Mouse (Mus musculus) CD4-positive, CD25-positive, alpha-beta regulatory T cell, adult 4 months (primary cell): Measurements from ENCODE around the gene Tmem52. TPM values are rescaled to one million over a fixed set of nuclear protein-coding genes. Genes with fewer than 3 reads are reported as not detected.
"Not testable (repeated sequence)": the region's sequence is repeated elsewhere in the genome, so short reads cannot be mapped to it uniquely, and the experiment has no call there.

ENCODE experiments used
- ATAC-seq: one replicate; pipeline ENCODE4 v1.8.0; 2017
- polyA plus RNA-seq, 2 experiments: library from polyadenylated mRNA; unstranded; fragments of 100-300 nt; shearing (Covaris generic); gene quantifications; one replicate each; pipeline ENCODE4 v1.2.1; 2017

Tmem52 gene
- polyA plus RNA-seq: not detected

DNA sequence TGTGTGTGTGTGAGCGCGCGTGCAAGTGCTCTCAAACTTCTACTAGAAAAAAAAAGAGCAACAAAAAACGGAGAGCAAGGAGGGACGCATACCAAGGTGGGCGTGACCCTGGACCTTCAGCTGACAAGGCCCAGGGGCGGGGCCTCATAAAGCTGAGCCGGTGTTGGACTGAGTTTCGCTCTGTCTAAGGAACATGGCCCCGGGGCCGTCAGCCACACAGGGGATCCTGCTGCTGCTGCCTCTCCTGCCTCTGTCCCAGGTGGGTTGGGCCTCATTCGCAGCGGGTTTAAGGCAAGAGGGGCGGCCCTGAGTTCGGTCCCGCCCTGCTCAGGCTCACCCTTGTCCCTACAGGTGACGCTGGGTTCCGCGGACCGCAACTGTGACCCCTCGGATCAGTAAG, at the start of gene Tmem52:
Tmem52 (plus strand) TSS at position 163 of the 400 bp plus-strand sequence.
- ATAC-seq: no peak

DNA sequence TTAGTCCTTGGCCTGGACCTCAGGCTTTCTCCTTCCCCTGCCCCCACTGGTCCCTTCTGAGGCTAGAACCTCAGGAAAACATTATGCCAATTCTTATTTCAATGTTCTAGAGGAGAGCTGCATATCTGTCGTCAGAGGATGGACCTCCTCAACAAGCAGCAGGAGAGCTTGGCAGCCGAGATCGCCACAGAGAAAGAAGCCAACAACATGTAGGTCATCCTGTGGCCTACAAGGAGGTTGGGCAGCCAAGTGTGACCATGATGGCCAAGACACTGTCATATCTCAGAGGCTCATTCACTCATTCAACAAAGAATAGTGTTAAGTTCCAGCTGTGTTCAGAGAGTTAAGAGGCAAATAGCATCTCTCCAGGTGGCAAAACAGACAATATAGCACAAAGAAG, 48.8 kb upstream of the Tmem52 start:
- ATAC-seq: no peak

DNA sequence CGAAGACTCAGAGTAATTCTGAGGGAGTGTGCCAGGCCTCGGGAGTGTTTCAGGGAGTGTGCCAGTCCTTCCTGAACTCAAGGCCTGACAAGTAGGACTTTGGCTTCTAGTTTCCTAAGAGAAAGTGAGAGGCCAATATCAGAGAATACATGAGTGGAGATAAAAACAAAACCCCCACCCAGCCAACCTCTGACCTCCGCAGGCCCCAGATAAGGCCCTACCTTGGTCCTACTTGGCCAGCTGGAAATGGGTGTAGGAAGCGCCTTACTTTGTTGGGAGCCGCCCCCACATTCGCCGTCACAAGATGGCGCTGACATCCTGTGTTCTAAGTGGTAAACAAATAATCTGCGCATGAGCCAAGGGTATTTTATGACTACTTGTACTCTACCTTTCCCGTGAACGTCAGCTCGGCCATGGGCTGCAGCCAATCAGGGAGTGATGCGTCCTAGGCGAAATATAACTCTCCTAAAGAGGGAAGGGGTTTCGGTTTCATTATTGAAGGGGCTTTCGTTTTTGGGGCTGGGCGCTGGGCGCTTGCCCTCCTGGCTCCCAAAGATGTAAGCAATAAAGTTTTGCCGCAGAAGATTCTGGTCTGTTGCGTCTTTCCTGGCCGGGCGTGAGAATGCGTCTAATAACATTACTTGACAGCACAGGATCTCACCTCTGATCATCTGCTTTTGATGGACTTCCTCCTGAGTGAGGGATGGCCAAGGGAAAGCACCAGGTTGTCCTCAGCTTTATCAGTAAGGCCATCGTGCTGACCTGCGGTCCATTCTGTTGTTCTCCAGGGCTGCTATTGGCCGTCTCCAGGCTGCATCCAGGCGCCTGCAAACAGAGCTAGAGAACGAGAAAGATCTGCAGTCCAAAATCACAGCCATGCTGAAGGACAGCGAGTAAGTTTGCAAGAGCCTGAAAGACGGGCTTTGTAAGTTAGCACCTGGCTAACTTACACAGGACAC, 47.2 kb upstream of the Tmem52 start:
- ATAC-seq: not testable (repeated sequence)

DNA sequence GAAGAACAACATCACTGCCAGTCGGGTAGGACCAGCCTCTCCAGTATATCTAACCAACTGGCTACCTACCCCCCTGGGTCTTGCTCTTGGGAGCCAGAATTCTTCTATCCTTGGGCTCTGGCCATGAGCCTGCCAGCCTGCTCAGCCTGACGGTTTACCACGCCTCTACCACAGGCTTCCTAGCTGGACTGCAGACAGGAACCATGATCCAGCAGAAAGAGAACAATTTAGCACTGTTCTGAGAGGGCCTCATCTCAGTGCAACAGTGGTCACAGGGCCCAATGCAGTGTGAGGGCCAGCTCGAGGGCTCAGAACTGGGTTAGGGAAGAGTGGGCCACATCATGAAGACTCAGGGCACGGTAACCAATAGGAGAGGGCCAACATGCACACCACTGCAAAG, 44.9 kb upstream of the Tmem52 start:
- ATAC-seq: no peak

DNA sequence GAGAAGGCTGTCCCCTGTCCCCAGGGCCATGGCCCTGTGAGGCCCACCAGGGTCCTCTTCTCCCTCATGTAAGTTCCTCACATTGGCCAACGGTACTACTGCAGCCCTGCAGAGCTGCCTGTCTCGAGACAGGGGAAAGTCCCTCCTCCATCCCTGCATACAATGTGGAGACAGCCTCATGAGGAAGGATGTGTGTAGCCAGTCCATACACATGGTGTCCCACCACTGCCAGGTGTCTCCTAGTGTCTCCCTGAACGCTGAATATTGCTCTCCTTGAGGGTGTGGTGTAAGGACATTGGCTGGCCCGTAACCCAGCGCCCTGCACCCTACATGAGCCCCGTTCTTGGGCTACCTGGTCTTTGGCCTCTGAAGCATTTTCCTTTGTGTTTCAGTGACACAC, 42.6 kb upstream of the Tmem52 start:
- no peak for ATAC-seq

DNA sequence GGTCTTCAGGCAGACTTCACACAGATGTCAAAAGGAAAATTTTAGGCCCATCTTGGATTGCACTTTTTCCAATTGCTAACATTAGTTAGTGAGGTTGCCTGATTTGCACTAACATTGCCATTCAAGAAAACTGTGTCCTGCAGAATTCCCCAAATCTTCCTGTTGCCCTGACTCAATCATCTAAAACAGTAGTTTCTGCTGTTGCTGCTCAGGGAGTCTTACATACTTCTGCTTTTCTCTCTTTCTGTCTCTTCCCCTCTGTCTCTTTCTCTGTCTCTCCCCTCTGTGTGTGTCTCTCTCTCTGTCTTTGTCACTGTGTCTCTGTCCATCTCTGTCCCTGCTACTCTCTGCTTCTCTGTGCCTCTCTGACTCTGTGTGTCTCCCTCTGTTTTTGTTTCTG, 40.5 kb upstream of the Tmem52 start:
- ATAC-seq: no peak

DNA sequence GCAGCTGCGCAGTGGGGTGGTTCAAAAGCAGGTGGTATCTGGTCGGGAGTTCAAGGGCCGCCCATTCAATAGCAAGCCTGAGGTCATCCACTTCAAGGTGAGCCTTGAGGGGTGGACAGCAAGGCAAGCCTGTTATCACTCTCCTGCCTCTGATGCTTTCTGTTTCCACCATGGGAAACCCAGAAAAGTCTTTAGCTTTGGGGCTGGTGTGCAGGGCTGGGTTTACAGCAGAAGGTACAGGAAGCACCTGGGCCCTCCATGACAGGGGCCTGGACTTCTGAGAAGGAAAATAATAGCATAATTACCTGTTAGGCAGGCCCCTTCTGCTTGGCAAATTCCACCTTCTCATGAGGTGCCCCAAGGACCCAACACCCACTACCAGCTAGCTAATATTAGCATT, 39.7 kb upstream of the Tmem52 start:
- ATAC-seq: no peak

DNA sequence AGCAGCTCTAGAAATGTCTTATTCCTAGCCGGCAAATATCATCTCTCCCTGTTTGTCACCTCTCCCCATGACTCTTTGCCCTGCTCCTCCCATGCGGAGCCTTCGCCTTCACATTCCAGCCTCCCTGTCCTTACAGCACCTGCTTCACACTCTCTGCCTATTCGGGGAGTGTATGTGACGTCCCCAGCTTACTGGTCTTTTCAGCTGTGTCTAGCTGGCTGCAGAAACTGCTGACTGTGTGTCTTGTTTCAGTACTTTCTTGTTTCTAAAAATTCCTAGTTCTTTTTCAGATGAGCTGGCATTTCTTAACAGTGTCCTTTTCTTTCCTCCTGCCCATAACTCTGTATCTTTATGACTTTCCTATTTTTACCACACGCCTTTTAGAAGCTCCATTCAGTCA, 36.6 kb upstream of the Tmem52 start:
- no peak for ATAC-seq

DNA sequence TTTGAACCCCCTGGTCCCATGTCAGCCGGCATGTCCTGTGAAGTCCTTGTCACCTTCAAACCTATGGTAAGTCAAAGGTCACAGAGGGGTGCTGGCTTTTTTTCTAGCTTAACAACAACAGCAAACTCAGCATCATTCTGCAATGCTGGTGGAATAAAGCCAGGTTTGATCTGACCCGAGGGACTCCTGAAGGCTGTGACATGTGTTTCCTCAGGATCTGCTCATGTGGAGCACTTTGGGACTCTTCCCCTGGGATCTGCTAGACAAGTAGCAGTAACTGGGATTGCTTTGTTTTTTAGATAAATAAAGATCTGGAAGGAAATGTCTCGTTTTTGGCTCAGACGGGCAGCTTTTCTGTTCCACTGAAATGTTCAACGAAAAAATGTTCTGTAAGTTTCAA, 34.9 kb upstream of the Tmem52 start:
- ATAC-seq: no peak

DNA sequence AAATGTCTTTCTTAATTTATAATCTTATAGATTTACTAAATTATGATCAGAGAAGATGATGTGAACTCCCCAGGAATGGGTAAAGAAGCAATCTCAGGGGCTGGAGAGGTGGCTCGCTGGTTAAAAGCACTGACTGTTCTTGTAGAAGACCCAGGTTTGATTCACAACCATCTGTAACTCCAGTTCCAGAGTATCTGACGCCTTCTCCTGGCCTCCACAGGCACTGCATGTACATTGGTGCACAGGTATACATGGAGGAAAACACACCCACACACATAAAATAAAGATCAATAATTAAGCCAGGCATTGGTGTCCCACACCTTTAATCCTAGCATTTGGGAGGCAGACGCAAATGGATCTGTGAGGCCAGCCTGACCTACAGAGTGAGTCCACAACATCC, 26.1 kb upstream of the Tmem52 start:
- no peak for ATAC-seq

DNA sequence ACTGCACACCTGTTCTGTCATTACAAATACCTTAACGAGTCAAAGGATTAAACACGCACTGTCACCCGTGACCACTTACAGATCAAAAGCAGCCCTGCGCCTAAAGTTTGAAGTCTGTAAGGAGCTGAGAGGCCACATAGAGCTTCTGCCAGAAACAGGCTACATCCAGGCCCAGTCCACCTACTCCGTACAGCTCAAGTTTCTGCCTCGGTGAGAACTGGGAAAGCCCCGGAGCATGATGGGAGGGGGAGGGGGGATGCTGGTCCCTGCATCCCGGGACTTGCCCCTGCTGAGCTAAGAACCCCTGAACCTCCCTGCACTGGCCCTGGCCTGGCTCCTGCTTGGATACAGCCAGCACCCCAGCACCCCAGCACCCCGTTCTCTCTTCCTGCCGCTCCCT, 17.3 kb upstream of the Tmem52 start:
- ATAC-seq: no peak

DNA sequence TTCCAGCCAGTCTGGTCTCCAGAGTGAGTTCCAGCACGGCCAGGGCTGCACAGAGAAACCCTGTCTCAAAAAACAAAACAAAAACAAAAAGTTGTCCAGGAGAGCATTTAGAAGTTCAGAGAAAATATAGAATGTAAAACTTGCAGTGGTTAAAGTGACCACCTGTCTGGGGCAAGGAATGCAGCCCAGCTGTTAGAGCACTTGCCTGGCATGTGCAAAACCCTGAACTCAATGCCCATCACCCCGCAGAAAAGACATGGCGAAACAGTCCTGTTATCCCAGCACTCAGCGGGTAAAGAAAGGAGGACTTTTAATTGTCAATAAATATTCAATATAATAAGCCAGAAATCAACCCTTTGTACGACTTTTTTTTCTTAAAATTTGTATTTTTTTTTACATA, 10.3 kb upstream of the Tmem52 start:
- no peak for ATAC-seq

DNA sequence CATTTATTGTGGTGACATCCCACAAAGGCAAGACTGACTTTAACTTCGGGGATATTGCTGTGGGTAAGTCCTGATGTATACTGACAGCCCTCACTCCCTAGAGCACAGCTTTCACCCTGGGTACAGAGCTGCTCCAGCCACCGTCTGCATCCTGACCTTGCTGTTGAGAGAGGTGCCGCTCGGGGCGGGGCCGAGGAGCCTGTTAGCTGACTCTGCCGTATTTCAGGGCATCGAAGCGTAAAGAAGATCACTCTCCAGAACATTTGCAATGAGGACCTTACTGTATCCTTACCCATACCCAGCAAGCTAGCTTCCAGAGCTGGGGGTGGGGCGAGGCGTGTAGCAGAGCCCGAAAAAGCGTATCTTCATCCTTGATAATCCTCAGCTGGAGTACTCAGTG, 5.9 kb upstream of the Tmem52 start:
- ATAC-seq: no peak

DNA sequence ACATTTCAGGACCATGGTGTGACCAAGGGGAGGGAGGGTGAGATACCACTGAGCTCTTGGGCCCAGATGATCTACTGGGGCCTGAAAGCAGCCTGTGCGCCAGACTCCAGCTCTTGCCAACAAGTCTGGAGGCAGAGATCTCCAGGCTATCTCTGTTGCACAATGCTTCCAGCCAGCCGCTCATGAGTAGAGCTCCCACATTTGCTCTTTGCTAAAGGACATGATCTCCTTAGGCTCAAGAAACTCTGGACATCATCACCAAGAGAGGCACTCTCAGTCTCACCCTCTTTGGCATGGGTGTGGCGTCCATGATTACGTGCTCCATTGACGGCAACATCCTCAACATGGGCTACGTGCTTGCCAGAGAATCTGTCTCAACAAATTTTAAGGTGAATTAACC, 5.3 kb upstream of the Tmem52 start:
- ATAC-seq: no peak

DNA sequence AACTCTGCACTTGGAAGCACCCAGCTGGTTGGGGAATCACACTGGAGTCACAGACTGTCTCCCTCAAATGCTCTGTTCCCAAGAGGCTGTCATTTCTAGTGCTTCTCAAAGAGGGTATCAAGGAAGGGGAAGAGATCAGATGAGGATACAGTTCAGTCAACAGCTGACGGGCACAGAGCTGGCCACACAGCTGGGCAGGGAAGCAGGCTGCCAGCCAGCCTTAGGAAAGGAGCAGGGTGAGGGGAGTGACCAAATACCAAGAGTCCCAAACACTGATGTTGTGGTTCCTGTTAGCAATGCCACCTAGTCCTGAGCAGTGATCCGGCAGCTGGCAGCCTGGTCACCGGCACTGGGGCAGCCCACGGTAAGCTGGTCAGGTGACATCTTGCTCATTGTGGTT, 4.9 kb upstream of the Tmem52 start:
- ATAC-seq: no peak

DNA sequence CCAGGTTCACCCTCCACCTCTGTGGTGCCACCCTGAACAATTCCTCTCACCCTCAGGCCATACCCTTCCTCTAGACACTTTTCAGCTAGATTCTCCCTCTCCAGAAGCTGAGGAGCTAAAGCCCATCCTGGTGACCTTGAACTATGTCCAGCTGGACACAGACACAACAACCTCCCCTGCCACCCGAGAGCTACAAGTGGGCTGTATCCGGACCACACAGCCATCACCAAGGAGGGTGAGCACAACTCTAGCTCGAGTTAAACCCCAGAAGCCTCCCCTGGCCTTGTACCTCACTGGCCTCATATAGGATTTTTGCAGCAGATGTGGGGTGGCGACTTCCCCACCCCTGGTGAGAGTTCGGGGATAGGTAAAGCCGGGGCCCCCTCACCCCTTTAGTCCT, 3.3 kb upstream of the Tmem52 start:
- ATAC-seq: no peak

DNA sequence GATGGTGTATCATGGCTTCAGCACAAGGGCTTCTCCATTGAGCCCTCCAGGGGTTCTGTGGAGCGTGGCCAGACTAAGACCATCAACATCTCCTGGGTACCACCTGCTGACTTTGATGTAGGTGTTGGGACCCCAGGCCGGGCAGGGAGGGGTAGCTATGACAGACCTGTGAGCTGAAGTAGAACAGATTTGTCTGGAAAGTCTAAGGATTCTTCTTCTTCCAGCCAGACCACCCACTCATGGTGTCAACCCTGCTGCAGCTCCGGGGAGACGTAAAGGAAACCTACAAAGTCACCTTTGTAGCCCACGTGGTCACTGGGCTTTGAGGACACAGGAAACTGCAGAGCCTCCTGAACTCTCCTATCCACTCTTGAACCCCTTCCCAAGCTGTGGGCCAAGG, 2.8 kb upstream of the Tmem52 start:
- ATAC-seq: no peak

DNA sequence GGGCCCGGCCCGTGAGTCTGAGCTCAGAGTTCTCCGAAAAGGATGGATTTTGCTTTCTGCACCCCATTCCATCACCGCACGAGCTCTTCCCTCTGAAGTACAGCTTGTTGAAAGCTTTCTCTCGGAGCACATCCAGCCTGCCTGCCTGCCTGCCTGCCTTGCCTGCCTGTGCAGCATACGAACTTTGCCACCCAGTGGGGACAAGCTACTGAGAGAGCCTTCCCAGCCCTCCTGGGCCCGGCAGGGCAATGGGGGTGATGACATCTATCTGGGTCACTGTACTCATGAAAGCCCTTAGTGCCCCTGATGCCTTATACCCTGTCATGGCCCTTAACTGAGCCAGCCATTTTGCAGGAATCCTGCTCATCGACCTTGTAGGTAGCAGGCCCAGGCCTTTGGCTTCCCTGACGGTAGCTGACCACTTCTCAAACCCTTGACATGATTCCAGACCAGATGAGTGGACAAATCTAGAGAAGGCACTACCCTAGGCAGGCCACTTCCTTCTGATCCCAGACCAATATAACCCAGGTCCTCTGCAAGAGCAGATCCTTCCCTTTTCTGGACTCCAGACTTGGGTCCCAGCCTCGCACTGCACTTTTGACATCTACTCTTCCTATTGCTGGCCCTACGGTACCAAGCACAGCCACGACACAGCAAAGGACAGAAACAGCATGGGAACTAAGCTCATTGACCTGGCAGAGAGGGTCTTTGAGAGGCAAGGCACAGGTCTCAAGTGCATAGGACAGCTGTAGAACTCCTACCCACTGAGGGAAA, 1.5 kb upstream of the Tmem52 start:
- no peak for ATAC-seq

DNA sequence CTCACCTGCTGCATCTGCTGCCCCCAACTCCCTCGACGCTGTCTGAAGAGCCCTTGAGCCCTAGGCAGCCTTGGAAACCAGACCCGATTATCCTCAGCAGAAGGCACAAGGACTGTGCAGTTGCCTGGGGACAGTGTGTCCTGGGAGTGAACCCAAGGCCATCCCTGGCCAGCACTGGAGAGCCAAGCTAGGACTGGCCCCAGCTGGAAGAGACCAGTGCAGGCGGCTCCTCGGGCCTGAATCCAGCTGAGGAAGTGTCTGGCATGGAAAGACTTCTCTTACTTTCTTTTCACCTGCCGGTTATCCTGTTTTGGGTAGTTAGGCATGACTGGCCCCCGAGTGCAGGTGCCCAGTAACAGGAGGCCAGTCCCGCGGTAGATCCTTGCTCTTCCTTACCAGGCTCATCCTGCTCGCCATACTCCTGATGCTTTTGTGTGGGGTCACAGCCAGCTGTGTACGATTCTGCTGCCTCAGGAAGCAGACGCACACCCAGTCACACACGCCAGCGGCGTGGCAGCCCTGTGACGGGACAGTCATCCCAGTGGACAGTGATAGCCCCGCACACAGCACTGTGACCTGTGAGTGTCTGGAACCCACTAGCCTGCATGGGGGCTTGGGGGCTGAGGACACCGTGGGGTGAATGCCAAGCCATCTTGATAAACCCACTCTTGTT, 812 bp downstream of the Tmem52 start:
- ATAC-seq: no peak

DNA sequence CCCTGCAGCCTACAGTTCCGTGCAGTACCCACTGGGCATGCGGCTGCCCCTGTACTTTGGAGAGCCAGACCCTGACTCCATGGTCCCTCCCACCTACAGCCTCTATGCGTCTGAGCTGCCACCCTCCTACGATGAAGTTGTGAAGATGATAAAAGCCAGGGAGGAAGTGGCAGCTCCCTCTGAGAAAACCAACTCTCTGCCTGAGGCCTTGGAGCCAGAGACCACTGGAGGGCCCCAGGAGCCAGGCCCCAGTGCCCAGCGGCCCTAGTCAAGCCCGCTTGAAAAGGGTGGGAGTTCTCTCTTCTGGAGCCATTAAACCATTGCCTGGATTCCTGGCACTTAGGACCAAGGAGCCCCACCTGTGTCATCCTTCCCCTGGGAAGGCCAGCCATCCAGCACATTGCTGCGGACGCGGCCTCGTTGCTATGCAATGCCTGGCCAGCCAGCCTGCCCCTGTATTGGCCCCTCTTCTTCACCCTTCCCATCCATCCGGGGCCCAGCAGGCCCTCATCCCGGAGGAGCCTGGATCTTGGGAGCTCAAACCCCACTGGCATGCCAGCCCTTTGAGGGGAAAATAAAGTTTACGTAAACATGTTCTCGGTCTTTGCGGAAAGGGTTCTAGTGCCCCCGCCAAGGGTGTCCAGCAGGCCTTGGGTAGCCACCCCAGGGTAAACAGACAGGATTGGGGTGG, 1.5 kb downstream of the Tmem52 start:
- ATAC-seq: no peak

DNA sequence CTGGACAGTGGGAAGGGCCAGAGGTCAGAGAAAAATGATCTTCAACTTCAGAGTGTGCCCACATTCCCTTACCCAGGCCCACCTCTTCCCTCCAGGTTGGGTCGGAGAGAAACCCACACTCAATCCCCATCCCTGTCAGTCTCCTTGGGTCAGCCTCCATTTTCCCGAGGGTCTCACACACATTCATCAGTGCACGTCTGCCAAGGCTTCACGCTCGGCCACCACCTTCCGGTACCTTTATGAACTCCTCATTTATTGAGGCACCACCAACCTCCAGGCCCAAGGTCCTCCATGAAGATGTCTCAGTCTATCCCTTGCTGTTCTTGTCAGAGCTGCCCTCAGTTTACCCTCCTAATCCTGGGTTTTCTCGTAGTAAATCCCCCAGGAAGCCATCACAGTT, 2.1 kb downstream of the Tmem52 start:
- ATAC-seq: no peak

DNA sequence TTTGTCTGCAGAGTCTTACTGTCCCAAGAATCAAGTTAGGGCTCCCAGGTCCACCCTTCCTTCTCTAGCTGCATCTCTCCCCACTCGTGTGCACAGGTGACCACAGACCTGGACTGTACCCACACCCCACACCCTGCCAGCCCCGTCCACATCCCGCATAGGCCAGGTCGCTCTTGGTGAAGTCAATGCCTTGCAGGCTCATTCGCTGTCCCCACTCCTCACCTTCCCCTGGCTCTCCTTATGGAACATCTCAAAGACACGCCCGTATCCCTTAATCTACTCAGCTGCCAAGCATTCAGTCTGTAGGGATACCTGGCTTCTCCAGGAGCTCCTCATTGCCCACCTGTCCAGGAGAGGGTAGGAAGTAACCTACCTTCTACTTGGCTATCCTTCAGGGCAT, 2.5 kb downstream of the Tmem52 start:
- ATAC-seq: no peak
